Mouse (Mus musculus) c-Kit-positive CD71-negative TER-119-negative erythroid progenitor cells, embryonic 14.5 days (primary cell): ENCODE measurements around the gene Rgs3.
"Not testable (repeated sequence)": the region's sequence is repeated elsewhere in the genome, so short reads cannot be mapped to it uniquely, and the experiment has no call there.

ENCODE experiments used
- DNase-seq: peaks from one replicate; pipeline ENCODE4 v3.0.0-alpha.2; 2013; ENCODE audit warnings: low read depth

Rgs3 gene

GRCm38 (mm10) chr4:62551966-62552365 lies 7.7 kb upstream of the Rgs3 start:
- no peak for DNase-seq

- no peak for DNase-seq
These were observed 2.2 kb upstream of the Rgs3 start for GRCm38 (mm10) chr4:62557436-62557835.

- peak; percentile 78 for DNase-seq
These were observed 1.4 kb downstream of the Rgs3 start for GRCm38 (mm10) chr4:62560963-62561629.

GRCm38 (mm10) chr4:62561630-62562001 lies 2.0 kb downstream of the Rgs3 start:
- DNase-seq, result no peak

GRCm38 (mm10) chr4:62562006-62562405 lies 2.4 kb downstream of the Rgs3 start:
- no peak for DNase-seq

GRCm38 (mm10) chr4:62566530-62566929 lies 6.9 kb downstream of the Rgs3 start:
- no peak for DNase-seq

- no peak for DNase-seq
These were observed 8.0 kb downstream of the Rgs3 start for GRCm38 (mm10) chr4:62567696-62568095.

- no peak for DNase-seq
These were observed 8.7 kb downstream of the Rgs3 start for GRCm38 (mm10) chr4:62568359-62568758.

GRCm38 (mm10) chr4:62569603-62570002 lies 10.0 kb downstream of the Rgs3 start:
- no peak for DNase-seq

GRCm38 (mm10) chr4:62570029-62570428 lies 10.4 kb downstream of the Rgs3 start:
- DNase-seq, result no peak

- DNase-seq, result no peak
These were observed 23.0 kb downstream of the Rgs3 start for GRCm38 (mm10) chr4:62582365-62583264.

GRCm38 (mm10) chr4:62583265-62584092 lies 23.8 kb downstream of the Rgs3 start:
- no peak for DNase-seq

GRCm38 (mm10) chr4:62587067-62587466 lies 27.4 kb downstream of the Rgs3 start:
- DNase-seq, result no peak

GRCm38 (mm10) chr4:62590878-62591277 lies 31.2 kb downstream of the Rgs3 start:
- no peak for DNase-seq

GRCm38 (mm10) chr4:62591326-62591725 lies 31.7 kb downstream of the Rgs3 start:
- no peak for DNase-seq

- not testable (repeated sequence) for DNase-seq
These were observed 34.0 kb downstream of the Rgs3 start for GRCm38 (mm10) chr4:62593546-62594240.

GRCm38 (mm10) chr4:62594442-62594841 lies 34.8 kb downstream of the Rgs3 start:
- DNase-seq, result no peak

- DNase-seq, result no peak
These were observed 36.4 kb downstream of the Rgs3 start for GRCm38 (mm10) chr4:62596051-62596450.

- no peak for DNase-seq
These were observed 40.9 kb downstream of the Rgs3 start for GRCm38 (mm10) chr4:62600549-62600948.

GRCm38 (mm10) chr4:62603607-62604006 lies 44.0 kb downstream of the Rgs3 start:
- no peak for DNase-seq

- no peak for DNase-seq
These were observed 44.4 kb downstream of the Rgs3 start for GRCm38 (mm10) chr4:62604094-62604493.
